Mouse (Mus musculus) midbrain, embryonic 10.5 days (tissue): ENCODE results near the gene Imp3. TPM values are rescaled to one million over a fixed set of nuclear protein-coding genes. Genes with fewer than 3 reads are reported as not detected.

Experiments used
- DNase-seq: peaks from one replicate; pipeline ENCODE4 v3.0.0-alpha.2; 2017; ENCODE audit warnings: low spot score
- H3K27ac ChIP-seq: fragments of 300-500 bp; sonication (generic); replicated peaks from 2 replicates; pipeline ENCODE4 v1.5.1; 2016; ENCODE audit warnings: mild to moderate bottlenecking
- H3K27me3 ChIP-seq: fragments of 300-500 bp; sonication (generic); 2 replicates; pipeline ENCODE4 v1.6.1; 2016; ENCODE audit warnings: low read depth, mild to moderate bottlenecking; ENCODE audit not compliant: poor library complexity, severe bottlenecking
- H3K36me3 ChIP-seq: fragments of 300-500 bp; sonication (generic); 2 replicates; pipeline ENCODE4 v1.6.1; 2016; ENCODE audit warnings: mild to moderate bottlenecking, moderate library complexity
- H3K4me1 ChIP-seq: fragments of 300-500 bp; sonication (generic); 2 replicates; pipeline ENCODE4 v1.6.1; 2016
- H3K4me3 ChIP-seq: fragments of 300-500 bp; sonication (generic); 2 replicates; pipeline ENCODE4 v1.5.1; 2016; ENCODE audit warnings: mild to moderate bottlenecking, moderate library complexity
- H3K9me3 ChIP-seq: fragments of 300-500 bp; sonication (generic); replicated peaks from 2 replicates; pipeline ENCODE4 v1.6.1; 2016; ENCODE audit warnings: mild to moderate bottlenecking
- WGBS: fragments of 180-500 bp; shearing (Covaris S2); methylation state at CpG from one replicate; pipeline ENCODE4 v1.1.7; 2016; 5-methylcytosine and 5-hydroxymethylcytosine counted together
- polyA plus RNA-seq: library from polyadenylated mRNA; unstranded; fragments of >200 nt; fragmentation: Nextera tagmentation; extraction: Ambion mirVana; gene quantifications from 2 replicates; pipeline ENCODE4 v1.2.1, GENCODE M21; 2016

Gene Imp3
- polyA plus RNA-seq, 1 experiment from 2014 or later = 65.2 TPM

DNA sequence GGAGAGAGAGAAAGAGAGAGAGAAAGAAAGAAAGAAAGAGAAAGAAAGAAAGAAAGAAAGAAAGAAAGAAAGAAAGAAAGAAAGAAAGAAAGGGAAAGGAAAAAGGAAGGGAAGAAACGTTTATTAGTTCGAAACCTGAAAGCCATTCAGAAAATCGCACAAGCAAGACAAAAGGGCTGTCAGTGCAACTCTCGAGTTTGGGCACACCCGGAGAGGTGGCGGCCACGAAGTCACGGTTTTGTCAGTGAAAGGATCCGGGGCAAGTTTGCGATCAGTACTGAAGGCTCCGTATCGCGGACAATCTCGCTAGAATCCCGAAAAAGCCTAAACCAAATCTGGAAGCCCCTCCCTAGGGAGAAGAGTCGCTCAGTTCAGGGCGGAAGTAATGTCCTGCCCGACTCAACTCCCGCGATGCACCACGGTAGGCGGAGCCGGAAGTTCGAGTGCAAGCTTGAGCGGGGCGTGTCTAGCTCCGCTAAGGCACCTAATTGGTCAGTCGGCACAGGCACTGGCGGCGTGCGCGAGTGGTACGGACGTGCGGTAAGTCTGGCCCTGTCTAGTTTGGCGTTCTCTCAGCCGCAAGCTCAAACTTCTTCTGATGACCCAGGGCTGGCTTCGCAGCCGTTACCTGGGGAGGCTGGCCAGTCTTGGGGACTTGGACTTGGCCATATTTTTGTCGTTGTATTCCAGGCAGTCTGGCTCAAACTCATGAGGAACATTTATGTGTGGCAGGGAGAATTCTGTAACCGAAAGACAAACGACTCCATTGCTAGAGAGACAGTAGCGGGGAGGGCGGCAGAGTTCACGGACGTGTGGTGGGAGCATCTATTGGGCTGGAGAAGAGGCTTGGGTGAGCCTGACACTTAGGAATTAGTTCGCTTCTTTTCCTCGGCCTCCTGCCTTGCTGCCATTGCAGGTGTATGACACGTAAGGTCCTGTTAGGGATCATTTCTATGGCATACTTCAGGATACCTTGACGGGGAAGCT is 13.4 kb downstream of the Imp3 start, which contains the start of gene Snupn:
Gene Snupn (plus strand): TSS at position 465 of the 987 bp plus-strand sequence.
- Histone ChIP-seq H3K27ac (peak within 1 kb of the TSS; percentile 92), H3K4me3 (peak within 1 kb of the TSS; percentile 71), H3K27me3 (no peaks in the 10 kb centered on the region), H3K4me1 (peaks cover 17% of the 10 kb centered on the region), H3K36me3 (peaks cover 3% of the 10 kb centered on the region; the same call in 1 of the 2 replicates), H3K9me3 (no peaks in the 10 kb centered on the region)
- 1% methylated on average over 50 of the region's 50 CpGs for WGBS
- peak; percentile 98 for DNase-seq

DNA sequence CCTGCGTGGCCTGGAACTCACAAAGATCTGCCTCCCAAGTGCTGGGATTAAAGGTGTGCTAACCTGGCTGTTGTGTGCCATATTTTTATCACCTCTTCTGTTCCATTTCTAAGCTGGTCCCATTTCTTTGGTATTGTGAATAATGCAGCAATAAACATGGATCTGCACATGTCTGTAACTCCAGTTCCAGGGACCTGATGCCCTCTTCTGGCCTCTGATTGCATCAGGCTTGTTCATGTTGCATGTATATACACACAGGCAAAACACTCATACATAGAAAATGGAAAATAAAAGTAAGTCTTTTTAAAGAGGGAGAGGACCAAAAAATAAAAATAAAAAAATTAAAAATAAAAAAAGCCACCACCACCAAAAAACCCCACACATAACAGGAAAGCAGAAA is 16.3 kb downstream of the Imp3 start:
- peaks cover 17% of the 10 kb centered on the region for H3K4me1 ChIP-seq
- H3K36me3 ChIP-seq = peaks cover 19% of the 10 kb centered on the region
- no peaks in the 10 kb centered on the region for H3K27me3 ChIP-seq
- H3K4me3 ChIP-seq = no peak overlapping the region
- H3K9me3 ChIP-seq = no peaks in the 10 kb centered on the region
- DNase-seq = no peak
- 94% methylated on average over 1 of the region's 1 CpGs for WGBS
- no peak overlapping the region for H3K27ac ChIP-seq

DNA sequence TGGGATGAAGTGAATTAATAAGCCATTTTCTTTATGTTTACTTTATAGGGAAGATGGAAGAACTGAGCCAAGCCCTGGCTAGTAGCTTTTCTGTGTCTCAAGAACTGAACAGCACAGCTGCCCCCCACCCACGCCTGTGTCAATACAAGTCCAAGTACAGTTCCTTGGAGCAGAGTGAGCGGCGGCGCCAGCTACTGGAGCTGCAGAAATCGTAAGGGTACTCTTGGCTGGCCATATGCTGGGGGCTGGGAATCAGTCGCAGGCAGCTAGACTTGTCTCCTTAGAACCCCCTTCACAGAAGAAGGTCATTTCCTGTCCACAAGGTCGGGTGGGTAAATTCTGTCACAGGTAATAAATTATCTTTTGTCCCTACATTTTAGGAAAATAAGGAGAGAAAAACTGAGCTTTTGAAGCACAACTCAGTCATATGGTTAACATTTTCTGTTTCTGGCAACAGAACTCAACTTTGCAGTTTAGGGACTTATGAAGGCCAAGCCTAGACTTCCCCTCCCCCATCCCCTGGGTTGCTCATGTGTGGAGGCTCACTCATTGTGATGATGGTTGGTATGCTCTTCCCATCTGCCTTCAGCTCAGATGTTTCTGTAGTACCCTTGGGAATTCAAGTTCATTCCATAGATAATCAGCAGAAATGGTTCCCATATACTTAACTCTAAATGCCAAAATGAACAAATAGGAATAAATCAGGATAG is 19.8 kb downstream of the Imp3 start:
- H3K27me3 ChIP-seq = no peaks in the 10 kb centered on the region
- 0 out of 2 replicates have a peak, but pooled peaks cover 2% of the 10 kb centered on the region for H3K4me1 ChIP-seq
- no peak for DNase-seq
- 85% methylated on average over 7 of the region's 7 CpGs for WGBS
- peaks cover 5% of the 10 kb centered on the region; the same call in 1 of the 2 replicates for H3K9me3 ChIP-seq
- H3K27ac ChIP-seq = no peak overlapping the region
- peaks cover 36% of the 10 kb centered on the region for H3K36me3 ChIP-seq
- H3K4me3 ChIP-seq = no peak overlapping the region

DNA sequence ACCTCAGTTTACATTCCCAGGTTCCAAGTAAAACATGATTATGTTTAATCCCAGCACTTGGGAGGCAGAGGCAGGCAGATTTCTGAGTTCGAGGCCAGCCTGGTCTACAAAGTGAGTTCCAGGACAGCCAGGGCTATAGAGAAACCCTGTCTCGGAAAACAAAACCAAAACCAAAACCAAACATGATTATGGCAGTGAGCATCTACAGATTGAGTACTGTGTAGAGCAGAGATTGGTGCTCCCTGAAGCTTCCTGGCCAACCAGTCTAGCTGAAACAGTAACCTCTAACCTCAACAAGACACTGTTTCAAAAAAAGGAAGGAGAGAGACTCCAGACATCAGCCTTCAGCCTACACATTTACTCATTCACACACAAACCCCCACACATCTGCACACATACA is 21.4 kb downstream of the Imp3 start:
- no peaks in the 10 kb centered on the region for H3K4me1 ChIP-seq

DNA sequence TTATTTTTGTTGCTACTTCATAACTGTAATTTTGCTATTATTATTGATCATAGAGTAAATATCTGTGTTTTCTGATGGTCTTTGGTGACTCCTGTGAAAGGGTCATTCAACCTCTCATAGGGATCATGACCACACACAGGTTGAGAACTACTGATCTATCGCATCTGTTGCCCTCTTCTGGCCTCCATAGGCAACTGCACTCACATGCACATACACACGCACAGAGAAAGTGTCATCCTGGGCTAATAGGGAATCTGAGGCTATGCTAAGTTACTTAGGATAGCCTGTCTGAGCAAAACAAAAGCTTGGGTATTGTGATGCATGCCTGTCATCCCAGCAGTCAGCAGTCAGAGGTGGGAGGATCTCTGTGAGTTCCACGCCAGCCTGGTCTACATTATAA is 24.3 kb downstream of the Imp3 start:
- Histone ChIP-seq H3K27ac (no peak overlapping the region), H3K4me3 (no peak overlapping the region), H3K9me3 (peaks cover 5% of the 10 kb centered on the region; the same call in 1 of the 2 replicates), H3K4me1 (no peaks in the 10 kb centered on the region), H3K36me3 (peaks cover 60% of the 10 kb centered on the region), H3K27me3 (no peaks in the 10 kb centered on the region)
- WGBS = 92% methylated on average over 3 of the region's 3 CpGs
- no peak for DNase-seq

More for the DNA sequence above, 21.4 kb downstream of the Imp3 start:
- no peak overlapping the region for H3K4me3 ChIP-seq
- H3K9me3 ChIP-seq = peaks cover 5% of the 10 kb centered on the region; the same call in 1 of the 2 replicates
- no peak overlapping the region for H3K27ac ChIP-seq
- 93% methylated on average over 2 of the region's 2 CpGs for WGBS
- H3K27me3 ChIP-seq = no peaks in the 10 kb centered on the region
- no peak for DNase-seq
- peaks cover 51% of the 10 kb centered on the region for H3K36me3 ChIP-seq

DNA sequence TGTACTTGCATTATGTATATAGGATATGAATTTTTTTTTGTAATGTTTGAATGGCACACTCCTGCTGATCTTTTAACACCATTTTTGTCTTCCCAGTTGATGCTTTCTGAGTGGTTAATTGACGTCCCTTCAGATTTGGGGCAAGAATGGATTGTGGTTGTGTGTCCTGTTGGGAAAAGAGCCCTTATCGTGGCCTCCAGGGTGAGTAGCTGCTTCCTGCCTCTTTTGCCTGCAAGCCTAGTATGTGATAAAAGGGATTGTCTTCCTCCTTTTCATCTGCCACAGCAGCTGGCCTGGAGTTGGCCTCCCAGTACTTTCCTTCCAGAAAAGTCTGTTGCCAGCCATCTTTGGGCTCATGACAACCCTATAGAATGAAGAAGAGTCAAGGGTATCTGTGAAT is 32.9 kb downstream of the Imp3 start:
- Histone ChIP-seq H3K27ac (no peak overlapping the region), H3K36me3 (peaks cover 36% of the 10 kb centered on the region), H3K27me3 (no peaks in the 10 kb centered on the region), H3K9me3 (no peaks in the 10 kb centered on the region), H3K4me3 (no peak overlapping the region), H3K4me1 (no peaks in the 10 kb centered on the region)
- no peak for DNase-seq
- WGBS = 81% methylated on average over 2 of the region's 2 CpGs

DNA sequence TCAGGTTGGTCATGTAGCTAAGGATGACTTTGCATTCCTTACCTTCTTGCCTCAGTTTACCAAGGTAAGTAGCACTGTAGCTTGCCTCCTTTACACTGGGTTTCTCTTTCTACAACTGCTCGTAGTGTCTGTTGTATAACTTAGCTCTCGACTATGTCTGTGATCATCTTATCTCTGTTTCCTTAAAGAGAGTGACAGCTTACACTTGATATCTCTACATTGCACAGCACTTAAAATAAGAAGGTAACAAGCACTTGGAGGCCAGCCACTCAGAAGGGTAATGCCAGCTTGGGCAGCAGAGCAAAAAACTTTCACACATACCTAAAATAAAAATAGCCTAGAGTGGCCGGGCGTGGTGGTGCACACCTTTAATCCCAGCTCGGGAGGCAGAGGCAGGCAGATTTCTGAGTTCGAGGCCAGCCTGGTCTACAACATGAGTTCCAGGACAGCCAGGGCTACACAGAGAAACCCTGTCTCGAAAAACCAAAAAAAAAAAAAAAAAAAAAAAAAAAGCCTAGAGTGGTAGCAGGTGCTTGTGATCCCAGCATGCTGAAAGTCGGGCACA is 36.8 kb downstream of the Imp3 start:
- Histone ChIP-seq H3K9me3 (no peaks in the 10 kb centered on the region), H3K36me3 (peaks cover 26% of the 10 kb centered on the region), H3K27ac (no peak overlapping the region), H3K4me1 (no peaks in the 10 kb centered on the region), H3K4me3 (no peak overlapping the region), H3K27me3 (no peaks in the 10 kb centered on the region)
- 89% methylated on average over 8 of the region's 8 CpGs for WGBS
- no peak for DNase-seq

DNA sequence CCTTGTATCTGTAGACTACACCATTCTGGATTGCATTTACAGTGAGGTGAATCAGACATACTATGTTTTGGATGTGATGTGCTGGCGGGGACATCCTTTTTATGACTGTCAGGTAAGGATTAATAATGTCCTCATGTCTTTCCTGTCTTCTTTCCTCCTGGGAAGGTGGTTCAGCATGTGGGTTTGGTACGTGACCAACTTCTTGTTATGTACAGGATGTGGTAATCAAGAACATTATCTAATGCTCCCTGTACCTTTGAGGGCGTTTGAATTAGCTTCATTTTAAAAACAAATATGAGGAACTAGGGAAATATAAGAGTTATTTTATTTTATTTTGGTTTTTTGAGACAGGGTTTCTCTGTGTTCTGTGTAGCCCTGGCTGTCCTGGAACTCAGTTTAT is 37.9 kb downstream of the Imp3 start:
- Histone ChIP-seq H3K36me3 (peaks cover 30% of the 10 kb centered on the region), H3K27ac (no peak overlapping the region), H3K27me3 (no peaks in the 10 kb centered on the region), H3K4me1 (no peaks in the 10 kb centered on the region), H3K9me3 (no peaks in the 10 kb centered on the region), H3K4me3 (no peak overlapping the region)
- 89% methylated on average over 3 of the region's 3 CpGs for WGBS
- no peak for DNase-seq

DNA sequence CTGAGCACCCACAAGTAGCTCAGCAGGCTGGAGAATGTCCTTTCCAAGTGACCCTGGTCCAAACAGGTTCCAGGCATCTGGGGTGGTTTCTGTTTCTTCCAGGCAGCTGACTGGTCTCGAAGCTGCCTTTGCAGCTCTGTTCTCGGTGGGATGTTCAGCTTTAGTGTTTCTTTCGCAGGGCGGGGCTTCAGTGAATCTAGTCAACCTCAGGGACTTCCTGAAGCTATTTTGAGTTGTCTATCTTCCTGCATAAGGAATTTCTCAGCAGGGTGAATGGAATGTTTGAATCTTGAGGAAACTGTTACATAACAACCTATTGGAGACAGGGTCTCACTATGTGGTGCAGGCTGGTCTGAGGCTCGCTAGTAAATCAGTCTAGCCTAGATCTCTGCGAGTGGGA is 42.9 kb downstream of the Imp3 start:
- H3K4me1 ChIP-seq = no peaks in the 10 kb centered on the region
- no peak overlapping the region for H3K27ac ChIP-seq
- peaks cover 29% of the 10 kb centered on the region for H3K36me3 ChIP-seq
- DNase-seq = no peak
- no peaks in the 10 kb centered on the region for H3K27me3 ChIP-seq
- no peak overlapping the region for H3K4me3 ChIP-seq
- no peaks in the 10 kb centered on the region for H3K9me3 ChIP-seq
- WGBS = 95% methylated on average over 6 of the region's 6 CpGs

DNA sequence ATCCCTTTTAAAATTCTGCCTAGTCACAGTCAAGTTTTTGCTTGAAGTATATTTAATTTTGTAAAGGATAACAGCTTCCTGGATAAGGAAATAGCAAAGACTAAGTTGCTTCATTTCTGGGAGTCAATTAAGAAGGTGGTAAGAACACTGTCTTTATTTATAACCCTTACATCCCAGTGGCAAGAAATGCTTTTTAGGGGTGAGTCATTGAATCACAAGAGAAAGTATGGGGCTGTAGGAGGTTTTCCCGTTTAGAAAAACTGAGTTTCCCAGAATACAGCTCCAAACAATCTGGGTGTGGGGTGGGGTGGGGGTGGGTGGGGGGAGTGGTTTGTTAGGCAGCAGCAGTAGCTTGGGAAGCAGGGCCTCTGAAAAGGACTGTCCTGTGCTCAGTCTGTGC is 44.2 kb downstream of the Imp3 start:
- DNase-seq = no peak
- whole genome bisulfite sequencing = 81% methylated on average over 1 of the region's 1 CpGs
- no peaks in the 10 kb centered on the region for H3K9me3 ChIP-seq
- no peaks in the 10 kb centered on the region for H3K27me3 ChIP-seq
- no peak overlapping the region for H3K27ac ChIP-seq
- H3K36me3 ChIP-seq = peaks cover 29% of the 10 kb centered on the region
- no peak overlapping the region for H3K4me3 ChIP-seq
- no peaks in the 10 kb centered on the region for H3K4me1 ChIP-seq
